Mouse (Mus musculus): ENCODE results near the gene Wwox.

- TF ChIP-seq POLR2A (IDR thresholded peaks at IDR 0.05; ENCODE audit: insufficient read depth, low read depth, low read length) (no peak), CTCF (IDR thresholded peaks at IDR 0.05; ENCODE audit: insufficient read depth, low read depth, low read length) (no peak)
Measured at GRCm38 (mm10) chr8:114676918-114677317, 237.5 kb downstream of the Wwox start.
